Mouse (Mus musculus) megakaryocyte, embryonic 14.5 days (primary cell): Measurements from ENCODE around the gene Klhl5.

ENCODE experiments used
- FLI1 ChIP-seq: IDR thresholded peaks from 2 replicates; pipeline ENCODE4 v1.6.1; 2012; ENCODE audit warnings: low read length, inconsistent platforms, mixed read lengths
- GATA1 ChIP-seq: IDR thresholded peaks from 3 replicates; pipeline ENCODE4 v1.6.1; 2012; ENCODE audit warnings: mixed read lengths, low read length, inconsistent platforms, borderline replicate concordance

GRCm38 (mm10) chr5:65156853-65157252 lies 49.5 kb downstream of the Klhl5 start:
- TF ChIP-seq GATA1 (no peak), FLI1 (no peak)
